Mouse (Mus musculus): ENCODE results near the gene 9330182L06Rik. TPM values are rescaled to one million over a fixed set of nuclear protein-coding genes. Genes with fewer than 3 reads are reported as not detected.

The 9330182L06Rik gene
- total RNA-seq, 2 experiments from 2014 or later = 0.20 to 0.29 TPM

GRCm38 (mm10) chr5:9495456-9495855 lies 229.5 kb downstream of the 9330182L06Rik start:
- intact Hi-C loops (cut with DNase I) = no loop called here
- DNase-seq (ENCODE audit: low spot score) = no peak

GRCm38 (mm10) chr5:9497235-9497634 lies 231.3 kb downstream of the 9330182L06Rik start:
- no peak for DNase-seq (ENCODE audit: low spot score)
- intact Hi-C loops (cut with DNase I) = no loop called here

GRCm38 (mm10) chr5:9511027-9511426 lies 245.1 kb downstream of the 9330182L06Rik start:
- no peak for DNase-seq (ENCODE audit: low spot score)
- intact Hi-C loops (cut with DNase I) = no loop called here

- no peak for DNase-seq (ENCODE audit: low spot score)
- intact Hi-C loops (cut with DNase I) = no loop called here
Observed at GRCm38 (mm10) chr5:9525507-9525906, 259.6 kb downstream of the 9330182L06Rik start.

Small RNAs within 50 kb of the gene (microRNA-seq; reads per million reads assigned to microRNA genes)
- gene Mir879 = not detected

Other genes with a start within 250 kb of the 9330182L06Rik start
- 1 to 10 TPM; 6.4 to 8.4 TPM for gene Tmem243, start 165.4 kb upstream of the 9330182L06Rik start, total RNA-seq (2021)
- gene Dmtf1, start 104.3 kb upstream of the 9330182L06Rik start, total RNA-seq (2021) = 10 to 100 TPM; 14.3 to 15.9 TPM

Measured in heart, postnatal 25 days (tissue).